ENCODE assay signal across 8 mouse cellular contexts in the genomic region with DNA sequence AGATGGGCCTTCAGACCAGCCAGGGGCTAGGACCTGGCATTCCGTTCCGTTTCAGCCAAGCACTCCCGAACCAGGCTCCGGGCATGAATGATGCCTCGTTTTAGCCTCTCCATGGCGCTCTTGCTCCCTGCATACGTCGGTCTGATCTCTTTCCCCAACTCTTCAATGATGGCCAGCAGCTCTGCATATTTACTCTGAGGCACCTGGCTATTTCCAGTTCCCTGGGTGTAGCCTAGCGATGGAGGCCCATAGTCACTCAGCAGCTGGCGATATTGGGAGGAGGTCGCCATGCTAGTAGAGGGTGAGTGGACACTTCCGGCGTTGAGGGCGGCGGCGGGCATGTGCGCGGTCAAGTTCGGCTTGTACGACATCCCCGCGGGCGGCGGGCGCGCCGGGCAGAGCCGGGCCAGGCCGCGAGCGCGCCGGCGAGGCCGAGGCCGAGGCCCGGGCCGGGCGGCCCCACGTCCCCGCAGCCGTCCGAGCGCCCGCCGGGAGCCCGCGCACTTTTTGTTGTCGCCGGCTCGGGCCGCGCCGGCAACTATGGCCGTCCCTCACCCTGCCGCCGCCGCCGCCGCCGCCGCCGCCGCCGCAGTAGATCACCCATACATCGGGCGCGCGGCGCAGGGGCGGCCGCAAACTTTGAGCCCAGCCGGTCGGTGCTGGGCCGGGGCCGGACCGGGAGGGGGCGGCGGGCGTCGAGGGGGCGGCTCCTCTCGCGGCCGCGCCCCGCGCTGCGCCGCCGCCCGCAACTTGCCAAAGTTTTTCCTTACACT. TPM values are rescaled to one million over a fixed set of nuclear protein-coding genes. Genes with fewer than 3 reads are reported as not detected.
DNase-seq lines count a peak whose midpoint lies in the region; ATAC-seq and TF ChIP-seq lines count a peak whose summit lies in the region.
"Not testable (repeated sequence)": the region's sequence is repeated elsewhere in the genome, so short reads cannot be mapped to it uniquely, and the experiment has no call there.

A gene (plus strand): TSS at position 162 of the 773 bp plus-strand sequence.
A gene (minus strand): TSS at position 677 of the 773 bp plus-strand sequence.

- H3K4me2 ChIP-seq in embryonic facial prominence, embryonic 14.5 days (ENCODE audit: low read depth, low read length) = peak within 1 kb of the TSS; percentile 64
- H3K4me2 ChIP-seq in hindbrain, embryonic 15.5 days = peak within 1 kb of the TSS; percentile 63
- H3K4me2 ChIP-seq in lung, embryonic 15.5 days = peak within 1 kb of the TSS; percentile 74
- peak within 1 kb of the TSS; percentile 51 for H3K4me2 ChIP-seq in midbrain, postnatal 0 days (ENCODE audit: low read depth, low read length, poor library complexity, severe bottlenecking)

- peaks cover 13% of the 10 kb centered on the region for H3K4me1 ChIP-seq in embryonic facial prominence, embryonic 14.5 days (ENCODE audit: control insufficient read depth, insufficient read depth, low read length)
- peaks cover 24% of the 10 kb centered on the region for H3K4me1 ChIP-seq in hindbrain, embryonic 15.5 days (replicated peaks)
- peaks cover 20% of the 10 kb centered on the region for H3K4me1 ChIP-seq in lung, embryonic 15.5 days
- H3K4me1 ChIP-seq in midbrain, postnatal 0 days (ENCODE audit: insufficient read depth, low read length); testis, adult 2 months (ENCODE audit: control insufficient read depth, insufficient read depth, low read length): not testable (repeated sequence)

- not testable (repeated sequence) for DNase-seq in Patski (ENCODE audit: low read depth, low spot score); embryonic facial prominence, embryonic 14.5 days (ENCODE audit: low spot score); midbrain, postnatal 0 days (ENCODE audit: low spot score)
- DNase-seq in heart, adult 11 months = peak; percentile 95
- DNase-seq in left cerebral cortex, postnatal 4 days = peak; percentile 21

- peak within 1 kb of the TSS; percentile 59 for H3K9ac ChIP-seq in embryonic facial prominence, embryonic 14.5 days (ENCODE audit: low read depth, low read length)
- H3K9ac ChIP-seq in hindbrain, embryonic 15.5 days = peak within 1 kb of the TSS; percentile 0; the same call in 1 of the 2 replicates
- peak within 1 kb of the TSS; percentile 54 for H3K9ac ChIP-seq in lung, embryonic 15.5 days
- H3K9ac ChIP-seq in midbrain, postnatal 0 days (replicated peaks; ENCODE audit: low read length, poor library complexity, severe bottlenecking) = not testable (repeated sequence)

- H3K4me3 ChIP-seq in embryonic facial prominence, embryonic 14.5 days (ENCODE audit: low read depth, low read length) = peak within 1 kb of the TSS; percentile 51
- peak within 1 kb of the TSS; percentile 47 for H3K4me3 ChIP-seq in hindbrain, embryonic 15.5 days
- peak within 1 kb of the TSS; percentile 50 for H3K4me3 ChIP-seq in lung, embryonic 15.5 days
- H3K4me3 ChIP-seq in midbrain, postnatal 0 days (ENCODE audit: low read depth, low read length) = peak within 1 kb of the TSS; percentile 43
- H3K4me3 ChIP-seq in testis, adult 2 months (ENCODE audit: control insufficient read depth, low read depth, low read length) = peak within 1 kb of the TSS; percentile 56

- H3K27ac ChIP-seq in embryonic facial prominence, embryonic 14.5 days (replicated peaks; ENCODE audit: low read depth, low read length) = peak within 1 kb of the TSS; percentile 52
- peak within 1 kb of the TSS; percentile 59 for H3K27ac ChIP-seq in hindbrain, embryonic 15.5 days (replicated peaks)
- H3K27ac ChIP-seq in lung, embryonic 15.5 days = peak within 1 kb of the TSS; percentile 70
- H3K27ac ChIP-seq in midbrain, postnatal 0 days (ENCODE audit: low read depth, low read length) = not testable (repeated sequence)
- H3K27ac ChIP-seq in testis, adult 2 months (ENCODE audit: control insufficient read depth, insufficient read depth, low read depth, low read length) = peak within 1 kb of the TSS; percentile 55; the same call in 1 of the 2 replicates

- TF ChIP-seq CTCF in Patski (IDR thresholded peaks at IDR 0.05); testis, adult 2 months (IDR thresholded peaks at IDR 0.05; ENCODE audit: control insufficient read depth, insufficient read depth, insufficient replicate concordance, low read depth, low read length): not testable (repeated sequence)
- peak; percentile 13; the same call in 1 of the 2 replicates for TF ChIP-seq CTCF in midbrain, postnatal 0 days (IDR thresholded peaks at IDR 0.05)

- H3K36me3 ChIP-seq in embryonic facial prominence, embryonic 14.5 days (ENCODE audit: control insufficient read depth, insufficient read depth, low read length); hindbrain, embryonic 15.5 days; lung, embryonic 15.5 days; midbrain, postnatal 0 days (ENCODE audit: insufficient read depth, low read length); testis, adult 2 months (ENCODE audit: control insufficient read depth, insufficient read depth, low read length): not testable (repeated sequence)

- WGBS in embryonic facial prominence, embryonic 14.5 days = 0% methylated on average over 20 of the region's 92 CpGs
- WGBS in hindbrain, embryonic 15.5 days = under 1% methylated on average over 34 of the region's 92 CpGs
- WGBS in lung, embryonic 15.5 days = under 1% methylated on average over 39 of the region's 92 CpGs
- WGBS in midbrain, postnatal 0 days = under 1% methylated on average over 27 of the region's 92 CpGs

- intact Hi-C loops in left cerebral cortex, postnatal 4 days (cut with DNase I) = not testable (repeated sequence)

- in situ Hi-C loops in Patski (cut with MboI; ENCODE audit: low pct_unique_long_range_greater_than_20kb) = loop anchor here (25.0 kb wide), 1 partner anchor 1561 kb away; a partner anchor contains a TSS

- peak; percentile 78 for ATAC-seq in Patski
- peak; percentile 90 for ATAC-seq in embryonic facial prominence, embryonic 14.5 days (ENCODE audit: low read depth)
- ATAC-seq in hindbrain, embryonic 15.5 days (ENCODE audit: low FRiP score, low read depth) = peak; percentile 71
- peak; percentile 87 for ATAC-seq in lung, embryonic 15.5 days (ENCODE audit: borderline replicate concordance, extremely low read depth, low FRiP score, low TSS enrichment)
- peak; percentile 76 for ATAC-seq in midbrain, postnatal 0 days (ENCODE audit: low FRiP score)

- TF ChIP-seq POLR2A in testis, adult 2 months (IDR thresholded peaks at IDR 0.05; ENCODE audit: control insufficient read depth, low read depth, low read length) = not testable (repeated sequence)

- CTCF ChIA-PET in Patski (lab: Charles Lee) = interaction anchor here (1.1 kb wide), 1 partner anchor 33 kb away, joined by 3 read pairs; no protein-coding TSS in a partner anchor

- not testable (repeated sequence) for H3K27me3 ChIP-seq in Patski; lung, embryonic 15.5 days; midbrain, postnatal 0 days (ENCODE audit: insufficient read depth, low read length); testis, adult 2 months (ENCODE audit: control insufficient read depth, insufficient read depth, low read length)
- H3K27me3 ChIP-seq in embryonic facial prominence, embryonic 14.5 days (replicated peaks; ENCODE audit: control insufficient read depth, insufficient read depth, low read length) = peaks cover 13% of the 10 kb centered on the region
- H3K27me3 ChIP-seq in hindbrain, embryonic 15.5 days = peaks cover 19% of the 10 kb centered on the region

- H3K9me3 ChIP-seq in embryonic facial prominence, embryonic 14.5 days (ENCODE audit: control insufficient read depth, low read length); hindbrain, embryonic 15.5 days; lung, embryonic 15.5 days; midbrain, postnatal 0 days (ENCODE audit: low read length): not testable (repeated sequence)

- POLR2A ChIA-PET in Patski (lab: Charles Lee) = not testable (repeated sequence)

RNA-seq across cellular contexts. Expression of the first gene that starts in this region (rescaled TPM):
- 9.5 TPM for polyA plus RNA-seq in Patski (2021)
- 1.3 TPM in 2 replicates for polyA plus RNA-seq in embryonic facial prominence, embryonic 14.5 days (2014; fragmentation: Nextera tagmentation; extraction: Ambion mirVana)
- 3.1 and 3.7 TPM in 2 replicates for polyA plus RNA-seq in hindbrain, embryonic 15.5 days (2015; fragmentation: Nextera tagmentation; extraction: Ambion mirVana)
- 10 to 100 TPM in 1 of 2 experiments, 1 to 10 TPM in 1; 9.4 to 12.4 TPM for total RNA-seq in left cerebral cortex, postnatal 4 days (2021)
- polyA plus RNA-seq in lung, embryonic 15.5 days (2015; fragmentation: Nextera tagmentation; extraction: Ambion mirVana) = 0.54 and 1.1 TPM in 2 replicates
- 7.7 and 8.6 TPM in 2 replicates for total RNA-seq in midbrain, postnatal 0 days (2014; rRNA removed)
- 3.4 and 3.7 TPM in 2 replicates for polyA plus RNA-seq in midbrain, postnatal 0 days (2015; fragmentation: Nextera tagmentation; extraction: Ambion mirVana)
- 16.3 and 18.3 TPM in 2 replicates for polyA plus RNA-seq in testis, adult 2 months (2012; rRNA removed)

RNA-seq across cellular contexts. Expression of the second gene that starts in this region (rescaled TPM):
- polyA plus RNA-seq in Patski (2021) = 3.4 TPM
- 3.4 and 4.6 TPM in 2 replicates for polyA plus RNA-seq in embryonic facial prominence, embryonic 14.5 days (2014; fragmentation: Nextera tagmentation; extraction: Ambion mirVana)
- polyA plus RNA-seq in hindbrain, embryonic 15.5 days (2015; fragmentation: Nextera tagmentation; extraction: Ambion mirVana) = 3.8 and 4.7 TPM in 2 replicates
- 1 to 10 TPM in 1 of 2 experiments, under 1 TPM in 1; 0.89 to 2.4 TPM for total RNA-seq in left cerebral cortex, postnatal 4 days (2021)
- polyA plus RNA-seq in lung, embryonic 15.5 days (2015; fragmentation: Nextera tagmentation; extraction: Ambion mirVana) = 3.0 and 8.2 TPM in 2 replicates
- 4.3 and 8.2 TPM in 2 replicates for total RNA-seq in midbrain, postnatal 0 days (2014; rRNA removed)
- 2.4 and 3.0 TPM in 2 replicates for polyA plus RNA-seq in midbrain, postnatal 0 days (2015; fragmentation: Nextera tagmentation; extraction: Ambion mirVana)
- 4.8 and 7.2 TPM in 2 replicates for polyA plus RNA-seq in testis, adult 2 months (2012; rRNA removed)
